Mouse (Mus musculus) retina, postnatal 1 day (tissue): ENCODE measurements around the gene Gm13283.
"Not testable (repeated sequence)": the region's sequence is repeated elsewhere in the genome, so short reads cannot be mapped to it uniquely, and the experiment has no call there.

Experiments
- DNase-seq: peaks from one replicate; pipeline ENCODE4 v3.0.0-alpha.2; 2012

Gene Gm13283

DNA sequence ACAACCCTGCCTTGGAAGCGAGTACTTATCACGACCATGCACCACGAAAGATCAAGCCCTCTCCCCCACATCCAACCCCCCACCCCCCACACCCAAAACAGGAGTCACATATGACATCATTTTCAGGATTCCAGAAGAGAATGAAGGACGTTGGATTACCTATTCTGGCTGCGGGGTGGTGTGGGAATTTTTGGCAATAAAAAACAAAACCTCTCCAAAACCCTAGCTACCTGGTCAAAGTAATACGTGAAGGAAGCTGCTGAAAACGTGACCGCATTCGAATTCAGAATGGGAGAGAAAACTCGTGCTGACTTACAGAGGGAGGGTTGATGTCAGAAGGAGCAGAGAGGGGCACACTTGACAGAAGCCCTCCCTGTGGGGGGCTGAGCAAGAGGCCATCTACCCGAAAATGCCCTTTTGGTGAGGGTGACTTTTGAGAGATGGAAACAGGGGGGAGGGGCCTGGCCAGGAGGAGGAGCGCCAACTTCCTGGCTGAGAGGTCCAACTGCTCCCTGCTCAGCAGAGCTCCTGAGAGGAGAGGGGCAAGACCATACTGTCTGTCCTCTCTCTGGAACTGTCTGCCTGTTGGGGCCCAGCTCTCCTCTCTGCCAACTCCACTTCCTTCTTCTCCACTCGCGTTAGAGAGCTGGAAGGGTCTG, at the start of gene Gm13283:
Gene Gm13283, plus strand, starts transcription at position 510 of the 659 bp plus-strand sequence.
- not testable (repeated sequence) for DNase-seq

GRCm38 (mm10) chr4:88714281-88714680, 45.6 kb upstream of the Gm13283 start:
- DNase-seq, result no peak

- no peak for DNase-seq
Observed at GRCm38 (mm10) chr4:88715059-88715458, 44.9 kb upstream of the Gm13283 start.

- DNase-seq, result no peak
Observed at GRCm38 (mm10) chr4:88718715-88719114, 41.2 kb upstream of the Gm13283 start.

GRCm38 (mm10) chr4:88721791-88722721, 37.9 kb upstream of the Gm13283 start, which contains the start of the genes Gm26566 and Klhl9:
Gene Gm26566 (plus strand): TSS chr4:88721805.
Gene Klhl9 (minus strand): TSS chr4:88722465.
- peak; percentile 96 for DNase-seq

- no peak for DNase-seq
Observed at GRCm38 (mm10) chr4:88723497-88724090, 36.3 kb upstream of the Gm13283 start.

DNA sequence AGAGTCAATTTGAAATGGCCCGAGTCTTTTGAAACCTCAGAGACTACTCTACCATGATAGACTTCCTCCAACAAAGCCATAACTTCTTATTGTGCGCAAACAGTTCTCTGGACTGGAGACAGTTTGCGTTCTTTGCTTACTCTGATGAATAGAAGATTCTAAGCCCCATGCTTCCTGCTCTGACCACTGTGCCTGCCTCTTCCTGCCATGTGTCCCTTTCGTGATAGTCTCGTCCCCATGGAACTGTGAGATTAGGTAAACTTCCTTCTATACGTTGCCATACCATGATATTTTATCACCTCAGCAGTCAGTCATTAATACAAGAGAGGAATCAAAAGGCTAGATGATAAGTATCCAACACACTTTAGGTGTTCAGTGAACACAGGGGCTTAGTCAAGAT, 33.2 kb upstream of the Gm13283 start:
- no peak for DNase-seq

GRCm38 (mm10) chr4:88727324-88727723, 32.6 kb upstream of the Gm13283 start:
- peak; percentile 48 for DNase-seq

- DNase-seq, result peak; percentile 77
Observed at GRCm38 (mm10) chr4:88738480-88738879, 21.4 kb upstream of the Gm13283 start.

DNA sequence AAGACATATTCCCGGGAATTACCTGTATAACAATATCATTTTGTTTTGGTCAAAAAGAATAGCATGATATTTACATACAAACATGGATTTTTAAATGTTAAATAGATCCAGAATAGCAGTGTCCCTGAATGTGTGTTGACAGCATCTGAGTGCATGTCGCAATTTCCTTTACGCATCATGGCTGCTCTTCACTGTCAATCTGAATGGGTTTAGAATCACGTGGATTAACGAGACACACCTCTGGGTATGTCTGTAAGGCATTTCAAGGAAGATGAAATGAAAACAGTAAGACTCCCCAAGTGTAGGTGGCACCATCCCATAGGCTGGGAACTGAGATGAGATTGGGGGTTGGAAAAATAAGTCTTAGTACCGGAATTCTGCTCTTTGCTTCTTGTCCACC, 20.9 kb upstream of the Gm13283 start:
- no peak for DNase-seq

- DNase-seq, result no peak
Observed at GRCm38 (mm10) chr4:88741426-88741825, 18.5 kb upstream of the Gm13283 start.

GRCm38 (mm10) chr4:88742771-88743371, 17.0 kb upstream of the Gm13283 start:
- DNase-seq, result no peak

- no peak for DNase-seq
Observed at GRCm38 (mm10) chr4:88744207-88744606, 15.7 kb upstream of the Gm13283 start.

- DNase-seq, result no peak
Observed at GRCm38 (mm10) chr4:88749926-88750325, 10.0 kb upstream of the Gm13283 start.

GRCm38 (mm10) chr4:88754818-88755340, 5.0 kb upstream of the Gm13283 start, which contains the start of gene Gm13271:
Gene Gm13271 (plus strand): TSS chr4:88754868.
- not testable (repeated sequence) for DNase-seq

DNA sequence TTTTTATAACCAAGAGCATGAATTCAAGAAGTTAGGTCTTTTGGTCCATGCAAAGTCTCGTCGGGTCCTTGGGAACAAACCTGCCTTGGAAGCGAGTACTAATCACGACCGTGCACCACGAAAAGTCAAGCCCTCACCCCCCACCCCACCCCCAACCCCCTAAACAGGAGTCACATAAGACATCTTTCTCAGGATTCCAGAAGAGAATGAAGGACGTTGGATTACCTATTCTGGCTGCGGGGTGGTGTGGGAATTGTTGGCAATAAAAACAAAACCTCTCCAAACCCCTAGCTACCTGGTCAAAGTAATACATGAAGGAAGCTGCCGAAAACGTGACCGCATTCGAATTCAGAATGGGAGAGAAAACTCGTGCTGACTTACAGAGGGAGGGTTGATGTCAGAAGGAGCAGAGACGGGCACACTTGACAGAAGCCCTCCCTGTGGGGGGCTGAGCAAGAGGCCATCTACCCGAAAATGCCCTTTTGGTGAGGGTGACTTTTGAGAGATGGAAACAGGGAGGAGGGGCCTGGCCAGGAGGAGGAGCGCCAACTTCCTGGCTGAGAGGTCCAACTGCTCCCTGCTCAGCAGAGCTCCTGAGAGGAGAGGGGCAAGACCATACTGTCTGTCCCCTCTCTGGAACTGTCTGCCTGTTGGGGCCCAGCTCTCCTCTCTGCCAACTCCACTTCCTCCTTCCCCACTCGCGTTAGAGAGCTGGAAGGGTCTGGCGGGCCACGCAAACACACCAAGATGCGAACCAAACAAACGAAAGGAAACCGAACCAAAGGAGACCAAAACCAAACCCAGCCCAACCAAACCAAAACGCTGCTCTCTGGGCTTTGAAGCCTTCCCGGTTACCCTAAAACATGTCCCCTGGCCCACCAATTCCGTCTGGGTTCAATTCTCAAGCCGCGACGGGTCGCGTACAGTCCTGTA, 3.1 kb upstream of the Gm13283 start:
- DNase-seq, result not testable (repeated sequence)

- peak; percentile 94 for DNase-seq
Observed at GRCm38 (mm10) chr4:88757628-88758031, 2.3 kb upstream of the Gm13283 start.

GRCm38 (mm10) chr4:88758751-88759150, 1.2 kb upstream of the Gm13283 start:
- not testable (repeated sequence) for DNase-seq

DNA sequence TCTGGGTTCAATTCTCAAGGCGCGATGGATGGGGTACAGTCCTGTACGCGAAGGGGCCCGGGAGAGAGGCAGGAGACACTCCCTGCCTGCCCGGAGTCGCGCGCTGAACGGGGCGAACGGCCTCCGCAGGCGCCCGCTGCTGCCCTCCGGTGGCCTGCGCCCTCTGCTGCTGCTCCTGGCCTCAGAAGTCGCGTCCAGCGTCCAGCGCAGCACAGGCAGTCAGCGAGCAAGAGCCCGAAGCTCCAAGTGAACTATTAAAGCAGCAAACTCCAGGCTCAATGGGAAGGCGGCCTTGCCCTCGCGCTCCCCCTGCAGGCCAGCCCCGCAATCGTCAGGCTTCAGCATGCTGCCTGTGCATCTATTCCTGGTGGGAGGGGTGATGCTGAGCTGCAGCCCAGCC, 512 bp downstream of the Gm13283 start:
- peak; percentile 91 for DNase-seq

DNA sequence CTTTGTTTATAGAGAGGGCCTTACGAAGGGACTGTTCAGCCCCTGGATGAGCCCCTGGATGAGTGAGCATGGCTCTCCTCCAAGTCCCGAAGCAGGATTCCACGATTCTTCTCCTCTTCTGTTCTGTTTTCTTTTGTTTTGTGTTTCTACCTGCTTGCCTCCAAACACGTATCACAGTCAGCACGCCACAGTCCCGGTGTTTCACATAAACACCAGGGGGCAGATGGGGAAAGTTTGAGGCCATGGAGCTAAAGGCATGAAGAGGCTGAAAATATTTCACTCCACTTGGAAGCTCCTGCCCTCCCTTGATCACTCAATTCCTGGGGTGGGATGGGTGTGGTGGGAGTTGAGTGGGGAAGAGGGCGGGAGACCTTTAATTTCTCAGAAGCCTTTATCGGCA, 1.9 kb downstream of the Gm13283 start:
- DNase-seq, result not testable (repeated sequence)

DNA sequence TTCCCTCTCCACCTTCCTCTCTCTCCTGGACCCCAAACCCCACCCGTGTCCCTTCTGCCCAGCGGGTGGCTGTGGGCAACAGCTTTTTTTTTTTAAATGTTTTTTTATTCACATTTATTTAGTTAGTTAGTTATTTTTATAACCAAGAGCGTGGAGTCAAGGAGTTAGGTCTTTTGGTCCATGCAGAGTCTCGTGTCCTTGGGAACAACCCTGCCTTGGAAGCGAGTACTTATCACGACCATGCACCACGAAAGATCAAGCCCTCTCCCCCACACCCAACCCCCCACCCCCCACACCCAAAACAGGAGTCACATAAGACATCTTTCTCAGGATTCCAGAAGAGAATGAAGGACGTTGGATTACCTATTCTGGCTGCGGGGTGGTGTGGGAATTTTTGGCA, 2.4 kb downstream of the Gm13283 start:
- not testable (repeated sequence) for DNase-seq
